Mouse (Mus musculus): ENCODE results near the gene Csrnp2. TPM values are rescaled to one million over a fixed set of nuclear protein-coding genes. Genes with fewer than 3 reads are reported as not detected.
"Not testable (repeated sequence)": the region's sequence is repeated elsewhere in the genome, so short reads cannot be mapped to it uniquely, and the experiment has no call there.

Gene Csrnp2
- polyA plus RNA-seq (2012; rRNA removed): 2.8 and 3.0 TPM in 2 replicates

DNA sequence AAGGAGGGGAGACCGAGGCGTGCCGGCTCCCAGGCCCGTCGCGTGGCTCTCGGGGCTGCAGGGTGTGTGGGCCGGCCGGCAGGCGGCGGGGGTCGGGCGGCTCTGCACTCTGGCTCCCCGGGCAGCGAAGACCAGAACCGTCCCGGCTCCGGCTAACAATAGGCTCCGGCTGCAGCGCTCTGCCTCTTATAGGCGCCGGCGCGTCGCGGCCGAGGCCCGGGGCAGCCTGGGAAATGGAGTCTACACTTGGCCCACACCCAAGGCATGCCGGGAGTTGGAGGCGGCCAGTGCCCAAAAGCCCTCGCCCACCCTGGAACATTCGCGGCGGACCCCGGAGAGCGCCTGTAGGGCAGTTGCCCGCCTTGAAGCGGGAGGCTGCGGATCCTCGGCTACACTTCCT, at the start of gene Csrnp2:
Gene Csrnp2, minus strand, starts transcription at position 387 of the 400 bp plus-strand sequence.
- Histone ChIP-seq H3K4me1 (ENCODE audit: control insufficient read depth, insufficient read depth, low read length) (peaks cover 8% of the 10 kb centered on the region), H3K4me3 (replicated peaks; ENCODE audit: extremely low read depth, low read depth, low read length) (peak within 1 kb of the TSS; percentile 88)
- peak; percentile 89 for DNase-seq
- no peak for TF ChIP-seq CTCF (IDR thresholded peaks at IDR 0.05; ENCODE audit: insufficient read depth, low read length)
- peak; percentile 94 for TF ChIP-seq POLR2A (IDR thresholded peaks at IDR 0.05; ENCODE audit: borderline replicate concordance, extremely low read depth, low read depth, low read length)
- WGBS: 2% methylated on average over 40 of the region's 40 CpGs

DNA sequence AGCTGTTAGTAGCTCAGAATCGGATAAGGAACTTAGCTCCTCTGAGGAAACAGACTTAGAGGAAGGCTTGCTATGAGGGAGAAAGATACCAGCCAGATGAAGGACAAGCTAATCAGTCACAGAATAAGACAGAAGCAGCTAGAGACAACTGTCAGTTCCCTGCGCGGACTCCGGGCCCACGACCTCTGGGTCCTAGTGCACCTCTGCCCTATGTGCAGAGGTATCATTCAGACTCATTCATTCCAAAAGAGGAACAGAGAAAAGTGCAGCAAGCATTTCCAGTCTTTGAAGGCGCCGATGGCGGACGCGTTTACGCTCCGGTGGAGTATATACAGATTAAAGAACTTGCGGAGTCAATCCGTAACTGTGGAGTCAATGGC, 48.4 kb upstream of the Csrnp2 start:
- 94% methylated on average over 14 of the region's 14 CpGs for WGBS
- H3K4me1 ChIP-seq (ENCODE audit: control insufficient read depth, insufficient read depth, low read length); DNase-seq; H3K4me3 ChIP-seq (replicated peaks; ENCODE audit: extremely low read depth, low read depth, low read length): not testable (repeated sequence)

DNA sequence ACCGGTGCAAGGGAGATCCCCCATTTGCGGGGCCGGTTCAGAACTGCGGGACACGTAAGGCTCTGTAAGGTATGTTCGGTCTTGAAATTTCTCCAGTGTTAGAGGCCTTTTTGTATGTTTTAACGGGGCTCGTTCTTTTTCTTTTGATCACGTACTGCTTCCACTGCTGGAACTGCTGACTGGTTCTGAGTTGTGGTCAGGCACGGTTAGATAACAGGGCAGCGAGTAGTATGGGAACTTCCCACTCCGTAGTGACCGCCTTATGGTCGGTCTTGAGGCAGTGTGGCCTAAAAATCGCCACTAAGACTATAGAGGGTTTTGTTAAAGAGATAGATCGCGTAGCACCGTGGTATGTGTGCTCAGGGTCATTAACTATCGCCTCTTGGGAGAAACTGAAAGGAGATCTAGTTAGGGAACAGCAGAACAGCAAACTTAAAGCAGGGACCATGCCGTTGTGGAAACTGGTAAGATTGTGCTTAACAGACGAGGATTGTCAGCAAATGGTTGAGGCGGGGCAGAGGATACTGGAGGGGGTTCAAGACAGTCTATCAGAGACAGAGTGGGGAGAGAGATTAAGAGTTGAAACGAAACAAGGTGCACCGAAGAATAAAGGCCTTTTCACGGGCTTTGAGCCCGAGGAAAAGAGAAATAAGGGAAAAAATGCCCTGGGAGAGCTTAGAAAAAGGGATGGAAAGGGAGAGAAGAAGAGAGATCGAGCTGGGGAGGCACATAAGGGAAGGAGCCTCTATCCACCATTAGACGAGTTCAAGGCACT, 47.8 kb upstream of the Csrnp2 start:
- H3K4me3 ChIP-seq (replicated peaks; ENCODE audit: extremely low read depth, low read depth, low read length); DNase-seq; H3K4me1 ChIP-seq (ENCODE audit: control insufficient read depth, insufficient read depth, low read length): not testable (repeated sequence)
- WGBS: 96% methylated on average over 28 of the region's 28 CpGs

DNA sequence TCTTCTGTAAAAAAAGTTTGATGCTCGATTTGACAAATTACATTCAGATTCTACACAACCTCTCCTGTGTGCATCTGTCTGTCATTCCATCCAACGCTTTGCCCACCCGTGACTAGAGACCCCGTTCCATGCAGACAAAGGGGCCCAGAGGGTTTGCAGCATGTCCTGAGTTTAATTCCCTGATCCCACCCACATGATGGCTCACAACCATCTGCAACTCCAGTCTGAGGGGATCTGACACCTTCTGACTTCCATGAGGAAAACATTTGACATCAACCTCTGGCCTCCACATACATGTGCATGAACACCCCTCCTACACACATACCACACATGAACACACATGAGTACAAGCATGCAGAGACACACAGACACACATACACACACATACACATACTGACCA, 46.1 kb upstream of the Csrnp2 start:
- no peak for DNase-seq
- TF ChIP-seq CTCF (IDR thresholded peaks at IDR 0.05; ENCODE audit: insufficient read depth, low read length) (no peak), POLR2A (IDR thresholded peaks at IDR 0.05; ENCODE audit: borderline replicate concordance, extremely low read depth, low read depth, low read length) (no peak)
- H3K4me1 ChIP-seq (ENCODE audit: control insufficient read depth, insufficient read depth, low read length): no peaks in the 10 kb centered on the region
- 81% methylated on average over 4 of the region's 4 CpGs for WGBS
- H3K4me3 ChIP-seq (replicated peaks; ENCODE audit: extremely low read depth, low read depth, low read length): no peak overlapping the region

DNA sequence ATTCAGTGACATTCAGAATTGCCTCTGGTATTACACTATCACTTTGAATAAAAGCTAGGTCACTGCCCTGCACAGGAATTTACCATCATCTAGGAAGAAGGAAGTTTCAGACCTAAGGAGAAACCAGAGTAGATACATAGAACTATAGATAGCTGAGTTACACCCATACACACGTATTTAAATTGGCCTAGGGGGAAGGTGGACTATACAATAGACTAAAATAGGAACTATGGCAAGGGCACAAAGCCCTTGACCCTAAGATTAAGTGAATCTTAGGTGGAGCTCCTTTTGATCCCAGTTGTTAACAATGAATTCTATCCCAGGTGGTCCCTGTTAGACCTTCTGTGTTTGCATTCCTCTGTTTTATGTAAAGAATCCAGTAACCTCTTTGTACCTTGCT, 45.7 kb upstream of the Csrnp2 start:
- not testable (repeated sequence) for DNase-seq; H3K4me1 ChIP-seq (ENCODE audit: control insufficient read depth, insufficient read depth, low read length); H3K4me3 ChIP-seq (replicated peaks; ENCODE audit: extremely low read depth, low read depth, low read length)
- WGBS: 73% methylated on average over 1 of the region's 1 CpGs

DNA sequence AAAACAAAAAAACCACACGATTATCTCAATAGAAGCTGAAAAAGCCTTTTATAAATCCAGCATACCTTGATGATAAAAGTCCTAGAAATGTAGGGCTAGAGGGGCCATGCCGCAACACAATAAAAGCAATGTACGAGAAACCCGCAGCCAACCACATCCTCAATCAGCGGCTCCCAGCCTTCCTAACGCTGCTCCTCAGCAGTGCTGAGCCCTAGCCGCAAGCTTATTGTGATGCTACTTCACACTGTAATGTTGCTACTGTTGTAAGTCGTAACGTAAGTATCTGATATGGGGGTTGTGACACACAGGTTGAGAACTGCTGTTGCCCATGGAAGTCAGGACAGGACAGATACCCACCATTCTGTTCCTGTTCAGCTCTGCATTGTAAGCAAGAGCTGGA, 44.1 kb upstream of the Csrnp2 start:
- WGBS: 91% methylated on average over 9 of the region's 9 CpGs
- Histone ChIP-seq H3K4me3 (replicated peaks; ENCODE audit: extremely low read depth, low read depth, low read length) (no peak overlapping the region), H3K4me1 (ENCODE audit: control insufficient read depth, insufficient read depth, low read length) (no peaks in the 10 kb centered on the region)
- TF ChIP-seq POLR2A (IDR thresholded peaks at IDR 0.05; ENCODE audit: borderline replicate concordance, extremely low read depth, low read depth, low read length): no peak
- TF ChIP-seq CTCF (IDR thresholded peaks at IDR 0.05; ENCODE audit: insufficient read depth, low read length): no peak
- DNase-seq: no peak

DNA sequence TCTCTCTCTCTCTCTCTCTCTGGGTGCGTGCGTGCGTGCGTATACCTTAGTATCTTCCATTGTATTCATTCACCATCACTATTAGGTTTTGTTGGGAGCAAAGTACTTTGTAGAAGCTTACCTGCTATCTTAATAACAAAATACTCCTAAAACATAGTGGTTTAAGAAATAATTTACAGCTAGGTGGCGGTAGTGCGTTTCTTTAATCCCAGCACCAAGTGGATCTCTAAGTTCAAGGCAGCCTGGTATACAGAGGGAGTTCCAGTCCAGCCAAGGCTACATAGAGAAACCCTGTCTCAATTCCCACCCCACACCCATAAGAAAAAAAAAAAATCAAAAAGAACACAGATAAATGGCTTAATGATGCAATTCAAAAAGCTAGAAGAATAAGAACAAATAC, 42.6 kb upstream of the Csrnp2 start:
- H3K4me1 ChIP-seq (ENCODE audit: control insufficient read depth, insufficient read depth, low read length): no peaks in the 10 kb centered on the region
- no peak for DNase-seq
- 81% methylated on average over 6 of the region's 6 CpGs for whole genome bisulfite sequencing

DNA sequence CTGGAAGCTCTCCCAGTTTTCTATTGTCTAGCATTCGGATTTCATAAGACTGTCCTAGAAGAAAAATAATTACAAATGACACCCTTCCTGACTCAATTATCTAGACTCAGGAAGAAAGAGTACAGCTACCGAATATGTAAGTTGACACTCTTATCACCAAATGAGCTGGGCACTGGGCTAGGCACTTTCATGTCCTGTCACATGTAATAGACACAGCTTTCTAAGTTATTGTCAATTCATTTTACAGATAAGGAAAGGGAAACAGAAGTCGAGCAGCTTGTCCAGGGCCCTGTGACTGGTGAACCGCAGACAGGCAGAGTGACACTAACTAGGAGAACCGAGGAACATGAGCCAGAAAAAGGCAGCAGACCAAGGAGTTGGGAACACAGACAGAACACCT, 32.6 kb upstream of the Csrnp2 start:
- WGBS: 38% methylated on average over 5 of the region's 5 CpGs
- H3K4me3 ChIP-seq (replicated peaks; ENCODE audit: extremely low read depth, low read depth, low read length): no peak overlapping the region
- TF ChIP-seq POLR2A (IDR thresholded peaks at IDR 0.05; ENCODE audit: borderline replicate concordance, extremely low read depth, low read depth, low read length): no peak
- H3K4me1 ChIP-seq (ENCODE audit: control insufficient read depth, insufficient read depth, low read length): no peaks in the 10 kb centered on the region
- no peak for DNase-seq

More for the DNA sequence above, 42.6 kb upstream of the Csrnp2 start:
- no peak overlapping the region for H3K4me3 ChIP-seq (replicated peaks; ENCODE audit: extremely low read depth, low read depth, low read length)
- TF ChIP-seq POLR2A (IDR thresholded peaks at IDR 0.05; ENCODE audit: borderline replicate concordance, extremely low read depth, low read depth, low read length) (no peak), CTCF (IDR thresholded peaks at IDR 0.05; ENCODE audit: insufficient read depth, low read length) (no peak)

DNA sequence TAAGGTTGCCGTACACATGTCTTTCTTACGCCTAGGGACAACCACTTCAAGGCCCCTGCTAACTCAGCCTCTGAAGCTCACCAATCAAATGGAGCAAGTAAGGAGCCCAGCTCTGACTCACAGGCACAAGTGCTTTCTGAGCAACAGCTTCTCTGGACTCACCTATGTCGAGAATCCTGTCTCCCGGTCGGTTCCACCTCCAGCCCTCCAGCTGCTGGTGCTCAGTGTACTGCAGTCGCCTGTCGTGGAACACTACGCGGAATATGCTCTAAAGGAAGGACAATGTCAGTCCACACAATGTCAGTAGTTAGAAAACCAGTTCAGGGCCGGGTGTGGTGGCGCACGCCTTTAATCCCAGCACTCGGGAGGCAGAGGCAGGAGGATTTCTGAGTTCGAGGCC, 30.1 kb upstream of the Csrnp2 start:
- 93% methylated on average over 14 of the region's 14 CpGs for WGBS

DNA sequence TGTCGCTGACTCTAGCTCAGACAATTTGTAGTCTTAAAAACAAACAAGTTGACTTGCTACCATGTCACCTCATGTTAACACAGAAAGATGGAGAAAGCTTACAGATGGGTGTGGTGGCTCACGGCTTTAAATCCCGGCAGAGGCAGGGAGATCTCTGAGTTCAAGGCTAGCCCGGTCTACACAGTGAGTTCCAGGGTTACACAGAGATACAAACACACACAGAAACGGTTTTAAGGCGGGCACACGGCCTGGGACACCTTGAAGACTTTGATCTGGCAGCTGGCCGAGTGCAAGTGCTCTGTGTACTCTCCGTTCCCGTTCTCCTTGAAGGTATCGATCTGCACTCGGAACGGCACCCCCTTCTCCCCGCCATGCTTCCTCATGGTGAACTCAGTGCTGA, 25.0 kb upstream of the Csrnp2 start:
- H3K4me3 ChIP-seq (replicated peaks; ENCODE audit: extremely low read depth, low read depth, low read length): no peak overlapping the region
- TF ChIP-seq CTCF (IDR thresholded peaks at IDR 0.05; ENCODE audit: insufficient read depth, low read length) (no peak), POLR2A (IDR thresholded peaks at IDR 0.05; ENCODE audit: borderline replicate concordance, extremely low read depth, low read depth, low read length) (no peak)
- no peaks in the 10 kb centered on the region for H3K4me1 ChIP-seq (ENCODE audit: control insufficient read depth, insufficient read depth, low read length)
- 92% methylated on average over 14 of the region's 14 CpGs for WGBS
- no peak for DNase-seq

More for the DNA sequence above, 30.1 kb upstream of the Csrnp2 start:
- Histone ChIP-seq H3K4me3 (replicated peaks; ENCODE audit: extremely low read depth, low read depth, low read length) (no peak overlapping the region), H3K4me1 (ENCODE audit: control insufficient read depth, insufficient read depth, low read length) (no peaks in the 10 kb centered on the region)
- TF ChIP-seq CTCF (IDR thresholded peaks at IDR 0.05; ENCODE audit: insufficient read depth, low read length): no peak
- TF ChIP-seq POLR2A (IDR thresholded peaks at IDR 0.05; ENCODE audit: borderline replicate concordance, extremely low read depth, low read depth, low read length): no peak
- no peak for DNase-seq

DNA sequence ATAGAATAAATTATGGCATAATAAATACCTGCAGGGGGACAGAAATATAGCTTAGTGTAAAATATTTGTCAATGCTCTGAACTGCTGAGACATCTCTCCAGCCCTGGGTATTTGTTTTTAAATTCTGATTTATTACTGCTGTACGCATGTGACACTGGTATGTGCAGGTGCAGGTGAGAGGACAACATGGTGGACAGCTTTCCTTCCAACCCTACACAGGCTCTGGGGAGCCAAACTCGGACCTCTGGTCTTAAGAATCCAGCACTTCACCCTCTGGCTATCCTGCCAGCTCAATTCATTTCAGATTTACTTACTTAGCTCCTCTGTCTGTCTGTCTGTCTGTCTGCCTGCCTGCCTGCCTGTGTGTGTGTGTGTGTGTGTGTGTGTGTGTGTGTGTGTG, 19.8 kb upstream of the Csrnp2 start:
- 85% methylated on average over 2 of the region's 2 CpGs for WGBS
- Histone ChIP-seq H3K4me3 (replicated peaks; ENCODE audit: extremely low read depth, low read depth, low read length) (no peak overlapping the region), H3K4me1 (ENCODE audit: control insufficient read depth, insufficient read depth, low read length) (no peaks in the 10 kb centered on the region)
- DNase-seq: no peak
- no peak for TF ChIP-seq CTCF (IDR thresholded peaks at IDR 0.05; ENCODE audit: insufficient read depth, low read length)
- no peak for TF ChIP-seq POLR2A (IDR thresholded peaks at IDR 0.05; ENCODE audit: borderline replicate concordance, extremely low read depth, low read depth, low read length)
